Mouse (Mus musculus): ENCODE data around the gene Fermt3.

GRCm38 (mm10) chr19:7054772-7055171 is 35.5 kb upstream of the Fermt3 start:
- TF ChIP-seq CTCF (IDR thresholded peaks at IDR 0.05) (no peak), EP300 (IDR thresholded peaks at IDR 0.05) (peak; percentile 29; the same call in 1 of the 2 replicates)
